Mouse (Mus musculus) layer of hippocampus, adult 2 months (tissue): ENCODE data around the gene Mapk14. TPM values are rescaled to one million over a fixed set of nuclear protein-coding genes. Genes with fewer than 3 reads are reported as not detected.
"Not testable (repeated sequence)": the region's sequence is repeated elsewhere in the genome, so short reads cannot be mapped to it uniquely, and the experiment has no call there.

ENCODE experiments used
- DNase-seq, 2 experiments: peaks; one replicate each; pipeline ENCODE4 v3.0.0; 2022; ENCODE audit warnings: low spot score in 2 of 2
- H3K27ac ChIP-seq: fragments of 200-600 bp; 2 replicates; pipeline ENCODE4 v1.8.1; 2022
- H3K4me3 ChIP-seq: fragments of 200-600 bp; 2 replicates; pipeline ENCODE4 v1.8.1; 2022; ENCODE audit warnings: mild to moderate bottlenecking
- CTCF ChIP-seq: fragments of 200-600 bp; conservative IDR thresholded peaks from 2 replicates; pipeline ENCODE4 v1.8.1; 2022; ENCODE audit warnings: antibody characterized with exemption, mild to moderate bottlenecking, moderate library complexity
- total RNA-seq, 2 experiments: library from RNA; stranded (reverse); gene quantifications; 2 replicates each; pipeline ENCODE4 v1.2.3; 2021

Gene Mapk14
- total RNA-seq, 2 experiments from 2014 or later: 70.6 to 82.7 TPM

GRCm38 (mm10) chr17:28702646-28703045 lies 11.5 kb downstream of the Mapk14 start:
- H3K4me3 ChIP-seq: no peak overlapping the region
- no peak for TF ChIP-seq CTCF
- no peak for DNase-seq
- H3K27ac ChIP-seq: no peak overlapping the region

DNA sequence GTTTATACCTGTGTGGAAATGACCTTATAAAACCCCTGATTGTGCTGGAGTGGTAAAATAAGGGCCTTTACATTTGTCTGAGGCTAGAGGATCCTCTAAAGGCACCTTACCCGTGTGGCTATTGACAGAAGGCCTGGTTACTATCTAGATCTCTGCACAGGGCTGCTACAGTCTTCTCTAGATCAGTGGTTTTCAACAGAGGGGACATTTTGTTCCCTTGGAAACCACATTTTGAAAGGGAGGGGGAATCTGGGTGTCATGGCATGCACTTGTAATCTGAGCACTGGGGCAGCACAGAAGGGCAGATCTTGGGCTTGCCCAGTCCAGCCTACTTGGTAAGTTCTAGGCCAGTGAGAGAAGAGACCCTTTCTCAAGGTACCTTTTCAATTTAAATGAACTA lies 15.6 kb downstream of the Mapk14 start:
- no peak for TF ChIP-seq CTCF
- no peak overlapping the region for H3K4me3 ChIP-seq
- peak overlapping the region; percentile 28; the same call in 1 of the 2 replicates for H3K27ac ChIP-seq
- DNase-seq: no peak

DNA sequence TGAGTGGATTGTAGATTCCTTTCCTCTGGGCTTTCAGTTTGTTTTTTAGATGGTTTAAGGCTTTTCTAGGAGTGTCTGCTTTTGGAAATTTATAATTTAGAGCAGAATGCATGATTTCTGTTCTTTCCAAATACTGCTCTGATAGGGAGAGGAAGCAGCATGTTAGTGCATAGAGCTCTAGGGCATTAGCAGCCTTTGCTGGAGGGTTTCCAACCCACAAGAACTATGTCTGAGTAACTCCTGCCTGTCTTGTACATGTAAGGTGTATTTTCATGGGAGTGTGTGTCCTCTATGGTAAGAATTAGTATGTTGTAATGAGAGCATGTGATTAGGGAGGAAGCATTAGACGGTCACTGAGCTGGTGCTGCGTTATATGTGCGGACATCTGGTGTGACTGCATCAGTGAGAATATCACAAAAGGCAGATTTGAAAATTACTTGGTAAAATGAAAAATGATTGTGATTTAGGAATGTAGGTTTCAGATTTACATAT lies 16.1 kb downstream of the Mapk14 start:
- no peak for DNase-seq
- Histone ChIP-seq H3K4me3 (no peak overlapping the region), H3K27ac (peak overlapping the region; percentile 28)
- TF ChIP-seq CTCF: no peak

GRCm38 (mm10) chr17:28707816-28708215 lies 16.7 kb downstream of the Mapk14 start:
- no peak for DNase-seq
- no peak overlapping the region for H3K4me3 ChIP-seq
- no peak for TF ChIP-seq CTCF
- peak overlapping the region; percentile 28; the same call in 1 of the 2 replicates for H3K27ac ChIP-seq

DNA sequence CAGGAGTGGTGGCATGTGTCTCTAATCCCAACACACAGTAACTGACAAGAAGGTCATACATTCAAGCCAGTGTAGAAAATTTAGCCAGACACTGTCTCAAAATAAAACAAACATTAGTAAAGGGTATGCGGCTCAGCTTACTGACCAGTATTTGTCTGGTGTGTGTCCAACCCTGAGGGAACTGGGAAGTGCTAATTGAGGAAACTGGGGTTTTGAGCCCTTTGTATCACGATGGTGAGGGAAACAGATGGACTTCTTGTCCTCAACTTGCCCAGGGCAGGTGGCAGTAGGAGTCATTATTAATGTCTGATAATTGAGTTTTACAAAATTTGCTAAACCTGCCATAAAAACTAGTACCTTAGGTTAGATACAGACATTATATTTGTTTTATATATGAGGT lies 17.9 kb downstream of the Mapk14 start:
- no peak for DNase-seq
- H3K4me3 ChIP-seq: no peak overlapping the region
- no peak for TF ChIP-seq CTCF
- H3K27ac ChIP-seq: peak overlapping the region; percentile 70

DNA sequence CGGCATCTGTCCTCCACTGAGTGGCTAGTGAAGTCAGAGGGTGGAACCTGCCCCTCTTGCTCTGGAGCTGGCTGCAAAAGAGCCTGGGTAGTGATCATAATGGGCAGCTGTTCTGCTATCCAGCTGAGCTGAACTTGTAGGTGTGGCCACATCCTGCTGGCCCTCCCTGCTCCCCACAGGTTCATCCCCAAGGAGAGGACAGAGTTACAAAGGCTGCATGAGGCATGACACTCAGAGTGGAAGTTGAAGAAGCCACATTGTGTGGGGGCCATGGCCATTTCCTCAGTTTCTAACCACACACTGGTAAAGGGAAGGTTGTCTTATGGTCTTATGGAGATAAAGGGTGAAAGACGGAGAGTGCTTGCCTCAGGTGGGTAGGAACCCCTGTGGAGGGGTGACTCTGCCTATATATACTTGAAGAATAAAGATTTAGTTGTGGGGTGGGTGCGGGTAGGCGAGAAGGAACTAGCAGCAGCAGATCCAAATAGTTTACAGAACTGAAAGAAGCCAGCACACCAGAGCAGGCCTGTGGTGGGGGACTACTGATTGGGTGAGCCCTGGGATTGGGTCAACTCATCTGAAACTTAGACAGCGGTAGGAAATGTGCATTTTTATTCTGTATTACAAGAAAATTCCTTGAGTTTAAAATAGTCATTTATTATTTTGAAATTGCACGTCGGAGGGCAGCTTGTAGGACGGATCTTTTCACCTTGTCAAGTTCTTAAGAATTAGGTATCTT lies 18.6 kb downstream of the Mapk14 start:
- Histone ChIP-seq H3K4me3 (no peak overlapping the region), H3K27ac (peak overlapping the region; percentile 70)
- TF ChIP-seq CTCF: no peak
- no peak for DNase-seq

DNA sequence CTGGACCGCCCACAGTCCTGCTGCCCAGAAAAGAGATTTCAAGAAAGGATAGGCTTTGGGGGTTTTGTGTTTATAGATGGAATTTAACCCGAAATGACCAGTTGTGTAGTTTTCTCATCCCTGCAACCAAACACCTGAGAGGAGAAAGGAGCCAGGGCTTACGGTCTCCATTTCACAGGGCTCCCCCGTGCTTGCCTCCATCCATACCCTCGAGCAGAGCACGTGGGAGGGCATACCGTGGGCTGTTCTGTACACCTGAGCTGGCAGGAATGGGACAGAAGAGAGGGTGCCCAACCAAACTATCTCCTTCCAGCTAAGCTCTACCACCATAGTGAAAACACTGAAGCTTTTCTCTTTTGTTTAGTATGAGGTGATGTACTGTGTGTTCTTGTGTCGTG lies 19.2 kb downstream of the Mapk14 start:
- no peak for DNase-seq
- peak overlapping the region; percentile 70; the same call in 1 of the 2 replicates for H3K27ac ChIP-seq
- no peak for TF ChIP-seq CTCF
- no peak overlapping the region for H3K4me3 ChIP-seq

- DNase-seq: no peak
- no peak for TF ChIP-seq CTCF
- H3K4me3 ChIP-seq: no peak overlapping the region
- peak overlapping the region; percentile 70; the same call in 1 of the 2 replicates for H3K27ac ChIP-seq
Observed at GRCm38 (mm10) chr17:28711237-28711636, 20.1 kb downstream of the Mapk14 start.

- DNase-seq: no peak
- no peak overlapping the region for H3K4me3 ChIP-seq
- no peak overlapping the region for H3K27ac ChIP-seq
- no peak for TF ChIP-seq CTCF
Observed at GRCm38 (mm10) chr17:28712305-28712704, 21.2 kb downstream of the Mapk14 start.

- DNase-seq: no peak
- Histone ChIP-seq H3K4me3 (no peak overlapping the region), H3K27ac (no peak overlapping the region)
- peak; percentile 60 for TF ChIP-seq CTCF
Observed at GRCm38 (mm10) chr17:28714006-28714405, 22.9 kb downstream of the Mapk14 start.

- H3K27ac ChIP-seq: peak overlapping the region; percentile 36; the same call in 1 of the 2 replicates
- H3K4me3 ChIP-seq: no peak overlapping the region
- no peak for DNase-seq
- TF ChIP-seq CTCF: no peak
Observed at GRCm38 (mm10) chr17:28715832-28716548, 24.9 kb downstream of the Mapk14 start.

DNA sequence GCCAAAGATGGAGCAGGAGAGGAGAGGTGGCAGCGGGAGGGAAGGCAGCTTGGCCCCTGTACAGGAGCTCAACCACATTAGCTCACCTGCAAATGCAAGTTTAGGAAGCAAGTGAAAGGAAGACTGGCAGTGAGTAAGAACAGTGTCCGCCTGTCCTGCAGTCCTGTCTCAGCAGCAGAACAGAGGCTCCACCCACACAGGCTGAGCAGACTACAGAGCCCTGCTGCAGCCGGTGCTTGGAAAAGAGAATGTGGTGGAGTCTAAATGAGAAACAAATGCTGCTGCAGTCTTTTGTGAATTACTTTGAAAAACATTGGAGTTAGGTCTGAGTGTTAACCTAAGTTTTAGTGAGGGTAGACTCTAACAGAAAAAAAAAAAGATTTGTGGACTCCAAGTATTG lies 26.4 kb downstream of the Mapk14 start:
- H3K27ac ChIP-seq: peak overlapping the region; percentile 36; the same call in 1 of the 2 replicates
- TF ChIP-seq CTCF: no peak
- no peak overlapping the region for H3K4me3 ChIP-seq
- no peak for DNase-seq

GRCm38 (mm10) chr17:28725783-28726182 lies 34.7 kb downstream of the Mapk14 start, which contains the start of gene AC170998.1:
TSS of gene AC170998.1 (plus strand) at chr17:28726083.
- Histone ChIP-seq H3K4me3 (no peak within 1 kb of the TSS), H3K27ac (no peak within 1 kb of the TSS)
- DNase-seq: no peak
- TF ChIP-seq CTCF: no peak

- H3K4me3 ChIP-seq, DNase-seq, H3K27ac ChIP-seq: not testable (repeated sequence)
Observed at GRCm38 (mm10) chr17:28727511-28727910, 36.4 kb downstream of the Mapk14 start.
